ENCODE assay signal across 10 mouse cellular contexts in genomic region chr8:4237814-4238433, GRCm38 (mm10). TPM values are rescaled to one million over a fixed set of nuclear protein-coding genes. Genes with fewer than 3 reads are reported as not detected.
DNase-seq lines count a peak whose midpoint lies in the region; ATAC-seq and TF ChIP-seq lines count a peak whose summit lies in the region.
"Had no signal": no experiment of that assay in that cellular context is flagged by ENCODE, and none has a peak within 500 bp of the region (broad histone marks: within the 10 kb centered on the region; RNA-seq: fewer than 3 reads in every experiment).

No protein-coding gene starts in this region.

- peak overlapping the region; percentile 96 for H3K27ac ChIP-seq in embryonic facial prominence, embryonic 12.5 days
- peak overlapping the region; percentile 92 for H3K27ac ChIP-seq in hindbrain, embryonic 16.5 days (ENCODE audit: low read depth, low read length)
- peak overlapping the region; percentile 95 for H3K27ac ChIP-seq in lung, embryonic 14.5 days (ENCODE audit: low read depth)
- peak overlapping the region; percentile 98 for H3K27ac ChIP-seq in stomach, postnatal 0 days (replicated peaks)

- no peak for TF ChIP-seq EP300 in stomach, postnatal 0 days (optimal IDR thresholded peaks at IDR 0.05)

- ATAC-seq in megakaryocyte, adult 5-6 weeks (ENCODE audit: poor library complexity, severe bottlenecking): no peak
- no peak; the same call in 1 of the 2 replicates for ATAC-seq in embryonic facial prominence, embryonic 12.5 days (ENCODE audit: insufficient number of reproducible peaks, insufficient read depth, low FRiP score, low TSS enrichment)
- ATAC-seq in hindbrain, embryonic 16.5 days: peak; percentile 2
- ATAC-seq in lung, embryonic 14.5 days (ENCODE audit: insufficient read depth): no peak
- ATAC-seq in stomach, postnatal 0 days (ENCODE audit: low FRiP score, low TSS enrichment): no peak; the same call in 1 of the 2 replicates

- peak overlapping the region; percentile 69 for H3K9ac ChIP-seq in embryonic facial prominence, embryonic 12.5 days
- peak overlapping the region; percentile 66 for H3K9ac ChIP-seq in hindbrain, embryonic 16.5 days (ENCODE audit: low read depth, low read length)
- peak overlapping the region; percentile 66 for H3K9ac ChIP-seq in lung, embryonic 14.5 days
- peak overlapping the region; percentile 69 for H3K9ac ChIP-seq in stomach, postnatal 0 days (ENCODE audit: low read length)

- peak; percentile 34 for DNase-seq in lung, embryonic 14.5 days
- no peak for DNase-seq in stomach, postnatal 0 days (ENCODE audit: low spot score)
- DNase-seq in gastrocnemius, postnatal 10 days: no peak
- DNase-seq in layer of hippocampus, adult 11-12 months (ENCODE audit: low spot score): no peak

- no peak for TF ChIP-seq CTCF in lung, embryonic 14.5 days (IDR thresholded peaks at IDR 0.05; ENCODE audit: low read depth)
- TF ChIP-seq CTCF in stomach, postnatal 0 days (IDR thresholded peaks at IDR 0.05; ENCODE audit: low read depth): no peak

- H3K4me3 ChIP-seq in megakaryocyte, embryonic 14.5 days (replicated peaks): peak overlapping the region; percentile 96
- peak overlapping the region; percentile 86 for H3K4me3 ChIP-seq in embryonic facial prominence, embryonic 12.5 days
- H3K4me3 ChIP-seq in hindbrain, embryonic 16.5 days (ENCODE audit: low read length): peak overlapping the region; percentile 86
- H3K4me3 ChIP-seq in lung, embryonic 14.5 days (ENCODE audit: low read depth, low read length): peak overlapping the region; percentile 76
- peak overlapping the region; percentile 79 for H3K4me3 ChIP-seq in stomach, postnatal 0 days (ENCODE audit: low read depth, low read length)

- peaks cover 33% of the 10 kb centered on the region for H3K36me3 ChIP-seq in megakaryocyte, embryonic 14.5 days (replicated peaks; ENCODE audit: low read length)
- peaks cover 19% of the 10 kb centered on the region for H3K36me3 ChIP-seq in embryonic facial prominence, embryonic 12.5 days
- H3K36me3 ChIP-seq in hindbrain, embryonic 16.5 days (ENCODE audit: control insufficient read depth, insufficient read depth, low read length): no peaks in the 10 kb centered on the region
- peaks cover 18% of the 10 kb centered on the region for H3K36me3 ChIP-seq in lung, embryonic 14.5 days (ENCODE audit: insufficient read depth)
- H3K36me3 ChIP-seq in stomach, postnatal 0 days (ENCODE audit: control insufficient read depth, insufficient read depth, low read length): peaks cover 6% of the 10 kb centered on the region; the same call in 1 of the 2 replicates

- H3K27me3 ChIP-seq in megakaryocyte, embryonic 14.5 days (replicated peaks): peaks cover 18% of the 10 kb centered on the region
- H3K27me3 ChIP-seq in embryonic facial prominence, embryonic 12.5 days: no peaks in the 10 kb centered on the region
- H3K27me3 ChIP-seq in hindbrain, embryonic 16.5 days (replicated peaks; ENCODE audit: control insufficient read depth, insufficient read depth, low read length): no peaks in the 10 kb centered on the region
- H3K27me3 ChIP-seq in lung, embryonic 14.5 days (ENCODE audit: insufficient read depth, low read length): no peaks in the 10 kb centered on the region
- H3K27me3 ChIP-seq in stomach, postnatal 0 days (ENCODE audit: control insufficient read depth, insufficient read depth, low read length): no peaks in the 10 kb centered on the region; the same call in 1 of the 2 replicates

- WGBS in embryonic facial prominence, embryonic 12.5 days: 20% methylated on average over 15 of the region's 15 CpGs
- 19% methylated on average over 15 of the region's 15 CpGs for WGBS in hindbrain, embryonic 16.5 days
- WGBS in lung, embryonic 14.5 days: 18% methylated on average over 15 of the region's 15 CpGs
- whole genome bisulfite sequencing in stomach, postnatal 0 days: 13% methylated on average over 15 of the region's 15 CpGs

- peaks cover 51% of the 10 kb centered on the region for H3K4me1 ChIP-seq in megakaryocyte, embryonic 14.5 days
- H3K4me1 ChIP-seq in embryonic facial prominence, embryonic 12.5 days: peaks cover 20% of the 10 kb centered on the region
- H3K4me1 ChIP-seq in hindbrain, embryonic 16.5 days (ENCODE audit: control insufficient read depth, insufficient read depth, low read depth, low read length): peaks cover 26% of the 10 kb centered on the region
- peaks cover 9% of the 10 kb centered on the region for H3K4me1 ChIP-seq in lung, embryonic 14.5 days (ENCODE audit: insufficient read depth)
- peaks cover 4% of the 10 kb centered on the region; the same call in 1 of the 2 replicates for H3K4me1 ChIP-seq in stomach, postnatal 0 days (replicated peaks; ENCODE audit: control insufficient read depth, insufficient read depth)

- no peaks in the 10 kb centered on the region for H3K9me3 ChIP-seq in megakaryocyte, embryonic 14.5 days
- H3K9me3 ChIP-seq in embryonic facial prominence, embryonic 12.5 days: no peaks in the 10 kb centered on the region
- no peaks in the 10 kb centered on the region for H3K9me3 ChIP-seq in hindbrain, embryonic 16.5 days (ENCODE audit: control insufficient read depth, low read length)
- no peaks in the 10 kb centered on the region for H3K9me3 ChIP-seq in lung, embryonic 14.5 days (ENCODE audit: low read depth, low read length)
- no peaks in the 10 kb centered on the region for H3K9me3 ChIP-seq in stomach, postnatal 0 days (ENCODE audit: control insufficient read depth, low read length)

- peak overlapping the region; percentile 83 for H3K4me2 ChIP-seq in embryonic facial prominence, embryonic 12.5 days (replicated peaks)
- H3K4me2 ChIP-seq in hindbrain, embryonic 16.5 days (ENCODE audit: low read length): peak overlapping the region; percentile 82
- H3K4me2 ChIP-seq in lung, embryonic 14.5 days: peak overlapping the region; percentile 88
- peak overlapping the region; percentile 96 for H3K4me2 ChIP-seq in stomach, postnatal 0 days (replicated peaks; ENCODE audit: low read depth)

RNA-seq across cellular contexts. Expression of gene Map2k7, which starts 0.6 kb away (rescaled TPM):
- polyA plus RNA-seq in megakaryocyte, embryonic 14.5 days (2012; ENCODE audit: insufficient read depth, low replicate concordance): 92.1 and 123 TPM in 2 replicates
- total RNA-seq in megakaryocyte, adult 5-6 weeks (2015): 24.6 and 32.4 TPM in 2 replicates
- 27.1 and 32.4 TPM in 2 replicates for total RNA-seq in megakaryocyte, adult 5-6 weeks (2017)
- 36.1 and 40.1 TPM in 2 replicates for polyA plus RNA-seq in embryonic facial prominence, embryonic 12.5 days (2016; fragmentation: Nextera tagmentation; extraction: Ambion mirVana)
- 24.8 and 28.5 TPM in 2 replicates for polyA plus RNA-seq in hindbrain, embryonic 16.5 days (2015; fragmentation: Nextera tagmentation; extraction: Ambion mirVana)
- 16.2 and 20.9 TPM in 2 replicates for polyA plus RNA-seq in lung, embryonic 14.5 days (2014; fragmentation: Nextera tagmentation; extraction: Ambion mirVana)
- polyA plus RNA-seq in stomach, postnatal 0 days (2015; fragmentation: Nextera tagmentation; extraction: Ambion mirVana): 15.7 and 19.8 TPM in 2 replicates
- total RNA-seq in gastrocnemius, postnatal 10 days (2021): 10 to 100 TPM; 61.4 to 65.5 TPM

RNA-seq across cellular contexts. Expression of gene Gm49320, which starts 0.7 kb away (rescaled TPM):
- polyA plus RNA-seq in megakaryocyte, embryonic 14.5 days (2012; ENCODE audit: insufficient read depth, low replicate concordance): 12.4 TPM in 1 of 2 replicates, not detected in the other
- total RNA-seq in megakaryocyte, adult 5-6 weeks (2015): not detected in 2 replicates
- total RNA-seq in megakaryocyte, adult 5-6 weeks (2017): 0.12 TPM in 1 of 2 replicates, not detected in the other
- polyA plus RNA-seq in embryonic facial prominence, embryonic 12.5 days (2016; fragmentation: Nextera tagmentation; extraction: Ambion mirVana): 1.1 and 2.0 TPM in 2 replicates
- polyA plus RNA-seq in hindbrain, embryonic 16.5 days (2015; fragmentation: Nextera tagmentation; extraction: Ambion mirVana): 0.59 and 0.71 TPM in 2 replicates
- 1.2 and 1.5 TPM in 2 replicates for polyA plus RNA-seq in lung, embryonic 14.5 days (2014; fragmentation: Nextera tagmentation; extraction: Ambion mirVana)
- 0.42 and 0.56 TPM in 2 replicates for polyA plus RNA-seq in stomach, postnatal 0 days (2015; fragmentation: Nextera tagmentation; extraction: Ambion mirVana)
- total RNA-seq in gastrocnemius, postnatal 10 days (2021): under 1 TPM; 0.14 to 0.31 TPM

RNA-seq across cellular contexts. Expression of gene Tgfbr3l, which starts 10.1 kb away (rescaled TPM):
- polyA plus RNA-seq in megakaryocyte, embryonic 14.5 days (2012; ENCODE audit: insufficient read depth, low replicate concordance): 35.3 and 93.0 TPM in 2 replicates
- 1.5 and 2.1 TPM in 2 replicates for total RNA-seq in megakaryocyte, adult 5-6 weeks (2015)
- 0.44 and 2.5 TPM in 2 replicates for total RNA-seq in megakaryocyte, adult 5-6 weeks (2017)
- 5.8 and 6.5 TPM in 2 replicates for polyA plus RNA-seq in embryonic facial prominence, embryonic 12.5 days (2016; fragmentation: Nextera tagmentation; extraction: Ambion mirVana)
- 2.8 and 3.7 TPM in 2 replicates for polyA plus RNA-seq in hindbrain, embryonic 16.5 days (2015; fragmentation: Nextera tagmentation; extraction: Ambion mirVana)
- 2.0 and 3.2 TPM in 2 replicates for polyA plus RNA-seq in lung, embryonic 14.5 days (2014; fragmentation: Nextera tagmentation; extraction: Ambion mirVana)
- polyA plus RNA-seq in stomach, postnatal 0 days (2015; fragmentation: Nextera tagmentation; extraction: Ambion mirVana): 1.1 and 1.7 TPM in 2 replicates
- 1 to 10 TPM; 2.8 to 5.1 TPM for total RNA-seq in gastrocnemius, postnatal 10 days (2021)

RNA-seq across cellular contexts. Expression of gene Lrrc8e, which starts 11.3 kb away (rescaled TPM):
- polyA plus RNA-seq in megakaryocyte, embryonic 14.5 days (2012; ENCODE audit: insufficient read depth, low replicate concordance): not detected in 2 replicates
- total RNA-seq in megakaryocyte, adult 5-6 weeks (2015): not detected in 2 replicates
- total RNA-seq in megakaryocyte, adult 5-6 weeks (2017): not detected in 2 replicates
- polyA plus RNA-seq in embryonic facial prominence, embryonic 12.5 days (2016; fragmentation: Nextera tagmentation; extraction: Ambion mirVana): 0.56 and 0.67 TPM in 2 replicates
- polyA plus RNA-seq in hindbrain, embryonic 16.5 days (2015; fragmentation: Nextera tagmentation; extraction: Ambion mirVana): not detected in 2 replicates
- 1.9 and 2.3 TPM in 2 replicates for polyA plus RNA-seq in lung, embryonic 14.5 days (2014; fragmentation: Nextera tagmentation; extraction: Ambion mirVana)
- 9.8 and 10.6 TPM in 2 replicates for polyA plus RNA-seq in stomach, postnatal 0 days (2015; fragmentation: Nextera tagmentation; extraction: Ambion mirVana)
- total RNA-seq in gastrocnemius, postnatal 10 days (2021): under 1 TPM in 1 of 2 experiments, not detected in 1; 0.29 TPM
- total RNA-seq: neutrophil, adult 5-6 weeks had no signal
- polyA plus RNA-seq: brain, embryonic 14.5 days had no signal

RNA-seq across cellular contexts. Expression of gene Snapc2, which starts 15.0 kb away (rescaled TPM):
- 62.0 and 69.9 TPM in 2 replicates for polyA plus RNA-seq in megakaryocyte, embryonic 14.5 days (2012; ENCODE audit: insufficient read depth, low replicate concordance)
- total RNA-seq in megakaryocyte, adult 5-6 weeks (2015): 17.1 and 19.3 TPM in 2 replicates
- total RNA-seq in megakaryocyte, adult 5-6 weeks (2017): 6.0 and 8.6 TPM in 2 replicates
- 71.3 and 71.7 TPM in 2 replicates for polyA plus RNA-seq in embryonic facial prominence, embryonic 12.5 days (2016; fragmentation: Nextera tagmentation; extraction: Ambion mirVana)
- 71.6 and 72.2 TPM in 2 replicates for polyA plus RNA-seq in hindbrain, embryonic 16.5 days (2015; fragmentation: Nextera tagmentation; extraction: Ambion mirVana)
- polyA plus RNA-seq in lung, embryonic 14.5 days (2014; fragmentation: Nextera tagmentation; extraction: Ambion mirVana): 60.6 and 63.5 TPM in 2 replicates
- polyA plus RNA-seq in stomach, postnatal 0 days (2015; fragmentation: Nextera tagmentation; extraction: Ambion mirVana): 33.8 and 35.6 TPM in 2 replicates
- total RNA-seq in gastrocnemius, postnatal 10 days (2021): 10 to 100 TPM; 13.0 to 15.4 TPM
